Mouse (Mus musculus) CH12.LX (cell line): ENCODE measurements at regions not wholly inside any gene's neighbourhood (a gene's known extent, or its start where the extent isn't known, plus 50 kb on each side); places are given as distances from the start of the nearest gene placed in this dataset.

Experiments
- DNase-seq: peaks from one replicate; pipeline ENCODE4 v3.0.0-alpha.2; 2013; ENCODE audit errors: extremely low read depth
- H3K27ac ChIP-seq: 2 replicates; pipeline ENCODE4 v1.5.1; 2012; ENCODE audit warnings: low read depth, mild to moderate bottlenecking, control low read depth, moderate library complexity; ENCODE audit not compliant: insufficient read depth
- H3K27me3 ChIP-seq: replicated peaks from 2 replicates; pipeline ENCODE3; 2012; ENCODE audit warnings: inconsistent platforms
- H3K36me3 ChIP-seq, 2 experiments: replicated peaks in 1 of 2; 2 replicates each; pipeline versions ENCODE3 to v1.6.1; 2012; ENCODE audit warnings: inconsistent platforms in 1 of 2, low read length in 1 of 2, mild to moderate bottlenecking in 1 of 2, mixed read lengths in 1 of 2, moderate library complexity in 1 of 2; ENCODE audit not compliant: control insufficient read depth in 1 of 2, insufficient read depth in 1 of 2
- H3K4me1 ChIP-seq, 2 experiments: 2 replicates each; pipeline ENCODE4 v1.6.1; 2012; ENCODE audit warnings: inconsistent platforms in 1 of 2, moderate library complexity in 1 of 2; ENCODE audit not compliant: insufficient read depth in 2 of 2, control insufficient read depth in 1 of 2
- H3K4me2 ChIP-seq: 2 replicates; pipeline ENCODE4 v1.6.1; 2012; ENCODE audit warnings: low read depth, mild to moderate bottlenecking, control low read depth; ENCODE audit not compliant: poor library complexity, insufficient read depth, severe bottlenecking
- H3K4me3 ChIP-seq, 3 experiments: fragments of 150-350 bp in 1 of 3; sonication (generic) in 1 of 3; replicated peaks in 1 of 3; 2 replicates each; pipeline versions ENCODE3 to v1.5.1; 2011 to 2012; ENCODE audit warnings: low read depth in 2 of 3, low read length in 2 of 3, mild to moderate bottlenecking in 2 of 3, moderate library complexity in 2 of 3, control low read depth in 1 of 3, improper control_type of control experiment in 1 of 3, inconsistent platforms in 1 of 3, mixed read lengths in 1 of 3; ENCODE audit not compliant: poor library complexity in 1 of 3
- H3K79me2 ChIP-seq: replicated peaks from 2 replicates; pipeline ENCODE4 v1.6.1; 2012; ENCODE audit warnings: mild to moderate bottlenecking, moderate library complexity; ENCODE audit not compliant: control insufficient read depth, poor library complexity, insufficient read depth, severe bottlenecking; ENCODE audit errors: extremely low read depth
- H3K9ac ChIP-seq: 2 replicates; pipeline ENCODE4 v1.6.1; 2012; ENCODE audit warnings: low read depth, mild to moderate bottlenecking, control low read depth, moderate library complexity; ENCODE audit not compliant: insufficient read depth
- H3K9me3 ChIP-seq: replicated peaks from 2 replicates; pipeline ENCODE3; 2012; ENCODE audit warnings: low read length, inconsistent platforms, mixed read lengths
- ELF1 ChIP-seq: IDR thresholded peaks from 2 replicates; pipeline ENCODE4 v1.6.1; 2014; ENCODE audit warnings: low read depth, mild to moderate bottlenecking, inconsistent platforms, low read length, improper control_type of control experiment
- GABPA ChIP-seq: IDR thresholded peaks from 2 replicates; pipeline ENCODE4 v1.6.1; 2012; ENCODE audit warnings: low read depth, low read length, improper control_type of control experiment, inconsistent platforms; ENCODE audit not compliant: insufficient replicate concordance
- HCFC1 ChIP-seq: IDR thresholded peaks from 2 replicates; pipeline ENCODE4 v1.6.1; 2012; ENCODE audit warnings: low read depth, mild to moderate bottlenecking, inconsistent platforms, low read length, improper control_type of control experiment
- IRF4 ChIP-seq: IDR thresholded peaks from 2 replicates; pipeline ENCODE4 v1.6.1; 2014; ENCODE audit warnings: low read depth, mild to moderate bottlenecking, inconsistent platforms, low read length, improper control_type of control experiment
- JUND ChIP-seq: conservative IDR thresholded peaks from 2 replicates; pipeline ENCODE4 v1.6.1; 2011; ENCODE audit warnings: low read depth, low read length, improper control_type of control experiment
- KAT2A ChIP-seq: IDR thresholded peaks from 2 replicates; pipeline ENCODE4 v1.6.1; 2012; ENCODE audit warnings: low read length, improper control_type of control experiment, inconsistent platforms; ENCODE audit not compliant: insufficient replicate concordance
- MAFK ChIP-seq: IDR thresholded peaks from 2 replicates; pipeline ENCODE4 v1.6.1; 2011; ENCODE audit warnings: low read length, improper control_type of control experiment; ENCODE audit not compliant: insufficient replicate concordance
- MAX ChIP-seq: IDR thresholded peaks from 2 replicates; pipeline ENCODE4 v1.6.1; 2011; ENCODE audit warnings: low read length, improper control_type of control experiment
- MAZ ChIP-seq: IDR thresholded peaks from 2 replicates; pipeline ENCODE4 v1.6.1; 2012; ENCODE audit warnings: low read depth, mild to moderate bottlenecking, inconsistent platforms, low read length, improper control_type of control experiment, moderate library complexity
- MEF2A ChIP-seq: IDR thresholded peaks from 2 replicates; pipeline ENCODE4 v1.6.1; 2014; ENCODE audit warnings: low read depth, mild to moderate bottlenecking, inconsistent platforms, low read length, improper control_type of control experiment, borderline replicate concordance
- MXI1 ChIP-seq: IDR thresholded peaks from 2 replicates; pipeline ENCODE4 v1.6.1; 2011; ENCODE audit warnings: mild to moderate bottlenecking, low read depth, low read length, improper control_type of control experiment
- MYC ChIP-seq: IDR thresholded peaks from 2 replicates; pipeline ENCODE4 v1.6.1; 2011; ENCODE audit warnings: low read depth, mild to moderate bottlenecking, improper control_type of control experiment, low read length
- NELFE ChIP-seq: IDR thresholded peaks from 2 replicates; pipeline ENCODE4 v1.6.1; 2011; ENCODE audit warnings: low read depth, low read length, improper control_type of control experiment
- POLR2A ChIP-seq: IDR thresholded peaks from 2 replicates; pipeline ENCODE4 v1.6.1; 2011; ENCODE audit warnings: low read depth, mild to moderate bottlenecking, improper control_type of control experiment, low read length
- RAD21 ChIP-seq: IDR thresholded peaks from 2 replicates; pipeline ENCODE4 v1.6.1; 2011; ENCODE audit warnings: low read depth, mild to moderate bottlenecking, low read length, improper control_type of control experiment, moderate library complexity
- RCOR1 ChIP-seq: conservative IDR thresholded peaks from 2 replicates; pipeline ENCODE4 v1.6.1; 2012; ENCODE audit warnings: low read depth, mild to moderate bottlenecking, inconsistent platforms, low read length, improper control_type of control experiment
- SIN3A ChIP-seq: IDR thresholded peaks from 2 replicates; pipeline ENCODE4 v1.6.1; 2012; ENCODE audit warnings: low read length, improper control_type of control experiment, inconsistent platforms
- SMC3 ChIP-seq: IDR thresholded peaks from 2 replicates; pipeline ENCODE4 v1.6.1; 2011; ENCODE audit warnings: low read depth, low read length, improper control_type of control experiment
- TBP ChIP-seq: conservative IDR thresholded peaks from 2 replicates; pipeline ENCODE4 v1.6.1; 2011; ENCODE audit warnings: low read depth, low read length, improper control_type of control experiment
- TCF12 ChIP-seq: IDR thresholded peaks from 2 replicates; pipeline ENCODE4 v1.6.1; 2014; ENCODE audit warnings: low read depth, mild to moderate bottlenecking, inconsistent platforms, low read length, improper control_type of control experiment
- USF1 ChIP-seq: IDR thresholded peaks from 2 replicates; pipeline ENCODE4 v1.6.1; 2014; ENCODE audit warnings: low read depth, mild to moderate bottlenecking, inconsistent platforms, low read length, improper control_type of control experiment
- USF2 ChIP-seq: conservative IDR thresholded peaks from 2 replicates; pipeline ENCODE4 v1.6.1; 2011; ENCODE audit warnings: low read depth, low read length, improper control_type of control experiment
- ZC3H11A ChIP-seq: IDR thresholded peaks from 2 replicates; pipeline ENCODE4 v1.6.1; 2012; ENCODE audit warnings: low read depth, mild to moderate bottlenecking, inconsistent platforms, low read length, improper control_type of control experiment
- ZKSCAN1 ChIP-seq: IDR thresholded peaks from 2 replicates; pipeline ENCODE4 v1.6.1; 2012; ENCODE audit warnings: low read depth, inconsistent platforms, low read length, improper control_type of control experiment, borderline replicate concordance
- ZMIZ1 ChIP-seq: IDR thresholded peaks from 2 replicates; pipeline ENCODE4 v1.6.1; 2012; ENCODE audit warnings: low read depth, mild to moderate bottlenecking, inconsistent platforms, low read length, improper control_type of control experiment
- dilution Hi-C: fragments of 300-500 bp; cut with MboI; formaldehyde crosslinking; loops from 2 replicates; pipeline ENCODE4 v1.14.3; 2020; ENCODE audit warnings: low sequenced_read_pairs; ENCODE audit not compliant: extremely low pct_unique_long_range_greater_than_20kb, extremely low pct_ligation_motif_present
- in situ Hi-C: fragments of 300-500 bp; cut with MboI; formaldehyde crosslinking; loops from 3 replicates; pipeline ENCODE4 v1.14.3; 2019; ENCODE audit warnings: low sequenced_read_pairs, low pct_ligation_motif_present, low pct_unique_long_range_greater_than_20kb, mixed read lengths

- Histone ChIP-seq H3K9ac (no peak overlapping the region), H3K9me3 (no peaks in the 10 kb centered on the region), H3K27ac (no peak overlapping the region), H3K27me3 (peaks cover 41% of the 10 kb centered on the region), H3K4me3 (no peak overlapping the region), H3K4me1 (no peaks in the 10 kb centered on the region), H3K79me2 (no peaks in the 10 kb centered on the region), H3K4me2 (no peak overlapping the region), H3K36me3 (no peaks in the 10 kb centered on the region)
- TF ChIP-seq JUND (no peak), RCOR1 (no peak), MAZ (no peak)
- in situ Hi-C loops, result no loop called here
- DNase-seq, result no peak
- dilution Hi-C loops, result no loop called here
Measured at GRCm38 (mm10) chr7:65786916-65787315, 74.6 kb upstream of the Pcsk6 start.

GRCm38 (mm10) chr7:65787849-65788248, 73.7 kb upstream of the Pcsk6 start:
- in situ Hi-C loops (no loop called here), dilution Hi-C loops (no loop called here)
- no peak for DNase-seq
- no peak overlapping the region for H3K9ac ChIP-seq
- H3K27ac ChIP-seq, result no peak overlapping the region
- H3K4me3 ChIP-seq, result no peak overlapping the region
- no peaks in the 10 kb centered on the region for H3K9me3 ChIP-seq
- TF ChIP-seq ZC3H11A, result no peak
- TF ChIP-seq MAX, result no peak
- TF ChIP-seq MYC, result no peak
- TF ChIP-seq TBP, result no peak
- no peak for TF ChIP-seq MXI1
- TF ChIP-seq USF2, result no peak
- TF ChIP-seq MAFK, result no peak
- no peak for TF ChIP-seq MEF2A
- no peak for TF ChIP-seq SIN3A
- no peak for TF ChIP-seq TCF12
- H3K4me1 ChIP-seq, result no peaks in the 10 kb centered on the region
- no peak overlapping the region for H3K4me2 ChIP-seq
- no peaks in the 10 kb centered on the region for H3K36me3 ChIP-seq
- peaks cover 38% of the 10 kb centered on the region for H3K27me3 ChIP-seq
- H3K79me2 ChIP-seq, result no peaks in the 10 kb centered on the region

DNA sequence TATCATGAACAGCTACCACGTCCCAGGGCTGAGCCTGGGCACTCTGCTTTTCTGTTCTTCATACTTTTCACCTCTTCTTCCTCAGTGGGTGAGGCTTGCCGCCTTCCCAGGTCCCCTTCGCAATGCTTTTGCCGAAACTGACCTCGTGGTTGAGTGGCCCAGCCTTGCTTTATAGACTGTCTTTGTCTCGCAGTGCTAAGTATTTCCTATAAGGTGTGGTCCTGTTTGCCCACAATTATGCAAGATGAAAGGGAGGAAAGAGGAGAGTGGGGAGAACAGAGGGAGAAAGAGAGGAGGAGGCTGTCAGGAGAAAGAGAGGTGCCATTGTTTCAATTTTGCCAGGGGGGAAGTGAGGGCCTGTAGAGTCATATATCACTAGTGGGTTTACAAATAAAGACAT, 71.3 kb upstream of the Pcsk6 start:
- Histone ChIP-seq H3K4me2 (no peak overlapping the region), H3K27me3 (peaks cover 37% of the 10 kb centered on the region), H3K4me1 (no peaks in the 10 kb centered on the region), H3K4me3 (no peak overlapping the region), H3K79me2 (no peaks in the 10 kb centered on the region), H3K9me3 (peaks cover 3% of the 10 kb centered on the region), H3K27ac (no peak overlapping the region), H3K9ac (no peak overlapping the region), H3K36me3 (no peaks in the 10 kb centered on the region)
- dilution Hi-C loops (no loop called here), in situ Hi-C loops (no loop called here)
- no peak for DNase-seq
- no peak for TF ChIP-seq MYC
- no peak for TF ChIP-seq POLR2A
- no peak for TF ChIP-seq SMC3
- no peak for TF ChIP-seq ELF1
- TF ChIP-seq GABPA, result no peak
- TF ChIP-seq RAD21, result no peak
- no peak for TF ChIP-seq IRF4
- no peak for TF ChIP-seq NELFE
- no peak for TF ChIP-seq HCFC1
- no peak for TF ChIP-seq MEF2A
- no peak for TF ChIP-seq USF1
- no peak for TF ChIP-seq KAT2A
- TF ChIP-seq JUND, result no peak
- TF ChIP-seq ZKSCAN1, result no peak
- no peak for TF ChIP-seq MAZ
- TF ChIP-seq ZMIZ1, result no peak
- no peak for TF ChIP-seq MXI1
